Mouse (Mus musculus): ENCODE measurements around the gene Pacs1. TPM values are rescaled to one million over a fixed set of nuclear protein-coding genes. Genes with fewer than 3 reads are reported as not detected.

Pacs1 gene
- polyA plus RNA-seq (2015; fragmentation: Illumina TruSeq; extraction: RNeasy Lipid Tissue Mini Kit (QIAGEN cat#74804); ENCODE audit: insufficient read depth, low read depth, low replicate concordance): 3.9 TPM

GRCm38 (mm10) chr19:5272801-5273733 lies at the start of gene Pacs1:
TSS of gene Pacs1 (minus strand) at chr19:5273119.

GRCm38 (mm10) chr19:5297903-5298800 lies 25.2 kb upstream of the Pacs1 start, which contains the start of gene Gal3st3:
TSS of gene Gal3st3 (plus strand) at chr19:5298331.

GRCm38 (mm10) chr19:5294972-5295735 lies 22.2 kb upstream of the Pacs1 start, which contains the start of gene Sf3b2:
TSS of gene Sf3b2 (minus strand) at chr19:5295455.

GRCm38 (mm10) chr19:5118384-5118698 lies 154.6 kb downstream of the Pacs1 start, which contains the start of gene Klc2:
TSS of gene Klc2 (minus strand) at chr19:5118560.

GRCm38 (mm10) chr19:5106731-5107191 lies 166.2 kb downstream of the Pacs1 start, which contains the start of gene Rab1b:
TSS of gene Rab1b (minus strand) at chr19:5107072.

GRCm38 (mm10) chr19:5098363-5099143 lies 174.4 kb downstream of the Pacs1 start, which contains the start of gene Cnih2:
TSS of gene Cnih2 (minus strand) at chr19:5098521.

GRCm38 (mm10) chr19:5087884-5088728 lies 184.8 kb downstream of the Pacs1 start, which contains the start of gene Yif1a:
TSS of gene Yif1a (plus strand) at chr19:5088538.

GRCm38 (mm10) chr19:5085145-5085863 lies 187.6 kb downstream of the Pacs1 start, which contains the start of gene Tmem151a:
TSS of gene Tmem151a (minus strand) at chr19:5085531.

Other genes with a start within 250 kb of the Pacs1 start
- gene Slc29a2, start 249.3 kb downstream of the Pacs1 start, polyA plus RNA-seq (2015; fragmentation: Illumina TruSeq; extraction: RNeasy Lipid Tissue Mini Kit (QIAGEN cat#74804); ENCODE audit: insufficient read depth, low read depth, low replicate concordance): 1.0 TPM
- 0.83 TPM for gene B4gat1, start 234.3 kb downstream of the Pacs1 start, polyA plus RNA-seq (2015; fragmentation: Illumina TruSeq; extraction: RNeasy Lipid Tissue Mini Kit (QIAGEN cat#74804); ENCODE audit: insufficient read depth, low read depth, low replicate concordance)
- 3.4 TPM for gene AC124502.3, start 234.2 kb downstream of the Pacs1 start, polyA plus RNA-seq (2015; fragmentation: Illumina TruSeq; extraction: RNeasy Lipid Tissue Mini Kit (QIAGEN cat#74804); ENCODE audit: insufficient read depth, low read depth, low replicate concordance)
- 5.6 TPM for gene Brms1, start 231.8 kb downstream of the Pacs1 start, polyA plus RNA-seq (2015; fragmentation: Illumina TruSeq; extraction: RNeasy Lipid Tissue Mini Kit (QIAGEN cat#74804); ENCODE audit: insufficient read depth, low read depth, low replicate concordance)
- 2.4 TPM for gene Rin1, start 222.6 kb downstream of the Pacs1 start, polyA plus RNA-seq (2015; fragmentation: Illumina TruSeq; extraction: RNeasy Lipid Tissue Mini Kit (QIAGEN cat#74804); ENCODE audit: insufficient read depth, low read depth, low replicate concordance)
- gene Cd248, start 205.0 kb downstream of the Pacs1 start, polyA plus RNA-seq (2015; fragmentation: Illumina TruSeq; extraction: RNeasy Lipid Tissue Mini Kit (QIAGEN cat#74804); ENCODE audit: insufficient read depth, low read depth, low replicate concordance): 15.5 TPM
- gene Tmem151a, start 187.6 kb downstream of the Pacs1 start, polyA plus RNA-seq (2015; fragmentation: Illumina TruSeq; extraction: RNeasy Lipid Tissue Mini Kit (QIAGEN cat#74804); ENCODE audit: insufficient read depth, low read depth, low replicate concordance): 3.4 TPM
- gene Yif1a, start 184.6 kb downstream of the Pacs1 start, polyA plus RNA-seq (2015; fragmentation: Illumina TruSeq; extraction: RNeasy Lipid Tissue Mini Kit (QIAGEN cat#74804); ENCODE audit: insufficient read depth, low read depth, low replicate concordance): 17.2 TPM
- gene Cnih2, start 174.6 kb downstream of the Pacs1 start, polyA plus RNA-seq (2015; fragmentation: Illumina TruSeq; extraction: RNeasy Lipid Tissue Mini Kit (QIAGEN cat#74804); ENCODE audit: insufficient read depth, low read depth, low replicate concordance): 0.92 TPM
- 28.5 TPM for gene Rab1b, start 166.0 kb downstream of the Pacs1 start, polyA plus RNA-seq (2015; fragmentation: Illumina TruSeq; extraction: RNeasy Lipid Tissue Mini Kit (QIAGEN cat#74804); ENCODE audit: insufficient read depth, low read depth, low replicate concordance)
- gene Klc2, start 154.6 kb downstream of the Pacs1 start, polyA plus RNA-seq (2015; fragmentation: Illumina TruSeq; extraction: RNeasy Lipid Tissue Mini Kit (QIAGEN cat#74804); ENCODE audit: insufficient read depth, low read depth, low replicate concordance): 5.4 TPM
- 39.5 TPM for gene Sf3b2, start 22.3 kb upstream of the Pacs1 start, polyA plus RNA-seq (2015; fragmentation: Illumina TruSeq; extraction: RNeasy Lipid Tissue Mini Kit (QIAGEN cat#74804); ENCODE audit: insufficient read depth, low read depth, low replicate concordance)
- not detected for gene Gal3st3, start 25.2 kb upstream of the Pacs1 start, polyA plus RNA-seq (2015; fragmentation: Illumina TruSeq; extraction: RNeasy Lipid Tissue Mini Kit (QIAGEN cat#74804); ENCODE audit: insufficient read depth, low read depth, low replicate concordance)
- not detected for gene Catsper1, start 62.6 kb upstream of the Pacs1 start, polyA plus RNA-seq (2015; fragmentation: Illumina TruSeq; extraction: RNeasy Lipid Tissue Mini Kit (QIAGEN cat#74804); ENCODE audit: insufficient read depth, low read depth, low replicate concordance)
- gene Cst6, start 76.5 kb upstream of the Pacs1 start, polyA plus RNA-seq (2015; fragmentation: Illumina TruSeq; extraction: RNeasy Lipid Tissue Mini Kit (QIAGEN cat#74804); ENCODE audit: insufficient read depth, low read depth, low replicate concordance): 3.7 TPM
- gene Eif1ad, start 93.6 kb upstream of the Pacs1 start, polyA plus RNA-seq (2015; fragmentation: Illumina TruSeq; extraction: RNeasy Lipid Tissue Mini Kit (QIAGEN cat#74804); ENCODE audit: insufficient read depth, low read depth, low replicate concordance): 6.5 TPM
- gene Banf1, start 94.0 kb upstream of the Pacs1 start, polyA plus RNA-seq (2015; fragmentation: Illumina TruSeq; extraction: RNeasy Lipid Tissue Mini Kit (QIAGEN cat#74804); ENCODE audit: insufficient read depth, low read depth, low replicate concordance): 29.9 TPM
- 47.0 TPM for gene Sart1, start 115.6 kb upstream of the Pacs1 start, polyA plus RNA-seq (2015; fragmentation: Illumina TruSeq; extraction: RNeasy Lipid Tissue Mini Kit (QIAGEN cat#74804); ENCODE audit: insufficient read depth, low read depth, low replicate concordance)
- gene Tsga10ip, start 129.4 kb upstream of the Pacs1 start, polyA plus RNA-seq (2015; fragmentation: Illumina TruSeq; extraction: RNeasy Lipid Tissue Mini Kit (QIAGEN cat#74804); ENCODE audit: insufficient read depth, low read depth, low replicate concordance): 6.0 TPM
- gene Drap1, start 151.9 kb upstream of the Pacs1 start, polyA plus RNA-seq (2015; fragmentation: Illumina TruSeq; extraction: RNeasy Lipid Tissue Mini Kit (QIAGEN cat#74804); ENCODE audit: insufficient read depth, low read depth, low replicate concordance): 51.3 TPM
- 12.1 TPM for gene AI837181, start 152.0 kb upstream of the Pacs1 start, polyA plus RNA-seq (2015; fragmentation: Illumina TruSeq; extraction: RNeasy Lipid Tissue Mini Kit (QIAGEN cat#74804); ENCODE audit: insufficient read depth, low read depth, low replicate concordance)
- gene Fosl1, start 174.4 kb upstream of the Pacs1 start, polyA plus RNA-seq (2015; fragmentation: Illumina TruSeq; extraction: RNeasy Lipid Tissue Mini Kit (QIAGEN cat#74804); ENCODE audit: insufficient read depth, low read depth, low replicate concordance): not detected
- 5.0 TPM for gene Ccdc85b, start 184.8 kb upstream of the Pacs1 start, polyA plus RNA-seq (2015; fragmentation: Illumina TruSeq; extraction: RNeasy Lipid Tissue Mini Kit (QIAGEN cat#74804); ENCODE audit: insufficient read depth, low read depth, low replicate concordance)
- gene Fibp, start 187.5 kb upstream of the Pacs1 start, polyA plus RNA-seq (2015; fragmentation: Illumina TruSeq; extraction: RNeasy Lipid Tissue Mini Kit (QIAGEN cat#74804); ENCODE audit: insufficient read depth, low read depth, low replicate concordance): 29.7 TPM
- 0.92 TPM for gene Ctsw, start 195.4 kb upstream of the Pacs1 start, polyA plus RNA-seq (2015; fragmentation: Illumina TruSeq; extraction: RNeasy Lipid Tissue Mini Kit (QIAGEN cat#74804); ENCODE audit: insufficient read depth, low read depth, low replicate concordance)
- gene Efemp2, start 200.8 kb upstream of the Pacs1 start, polyA plus RNA-seq (2015; fragmentation: Illumina TruSeq; extraction: RNeasy Lipid Tissue Mini Kit (QIAGEN cat#74804); ENCODE audit: insufficient read depth, low read depth, low replicate concordance): 8.8 TPM
- 14.4 TPM for gene Mus81, start 215.3 kb upstream of the Pacs1 start, polyA plus RNA-seq (2015; fragmentation: Illumina TruSeq; extraction: RNeasy Lipid Tissue Mini Kit (QIAGEN cat#74804); ENCODE audit: insufficient read depth, low read depth, low replicate concordance)
- gene Cfl1, start 217.3 kb upstream of the Pacs1 start, polyA plus RNA-seq (2015; fragmentation: Illumina TruSeq; extraction: RNeasy Lipid Tissue Mini Kit (QIAGEN cat#74804); ENCODE audit: insufficient read depth, low read depth, low replicate concordance): 65.0 TPM
- not detected for gene 1700020D05Rik, start 230.7 kb upstream of the Pacs1 start, polyA plus RNA-seq (2015; fragmentation: Illumina TruSeq; extraction: RNeasy Lipid Tissue Mini Kit (QIAGEN cat#74804); ENCODE audit: insufficient read depth, low read depth, low replicate concordance)
- gene Snx32, start 237.4 kb upstream of the Pacs1 start, polyA plus RNA-seq (2015; fragmentation: Illumina TruSeq; extraction: RNeasy Lipid Tissue Mini Kit (QIAGEN cat#74804); ENCODE audit: insufficient read depth, low read depth, low replicate concordance): 3.4 TPM